Mouse (Mus musculus) megakaryocyte, embryonic 14.5 days (primary cell): Measurements from ENCODE around the gene Gosr2.

Experiments used
- FLI1 ChIP-seq: IDR thresholded peaks from 2 replicates; pipeline ENCODE4 v1.6.1; 2012; ENCODE audit warnings: low read length, inconsistent platforms, mixed read lengths
- GATA1 ChIP-seq: IDR thresholded peaks from 3 replicates; pipeline ENCODE4 v1.6.1; 2012; ENCODE audit warnings: mixed read lengths, low read length, inconsistent platforms, borderline replicate concordance

- TF ChIP-seq GATA1, result no peak
- TF ChIP-seq FLI1, result no peak
Measured at GRCm38 (mm10) chr11:103686706-103687105, 11.0 kb downstream of the Gosr2 start.
